7 mouse cellular contexts compared by ENCODE assay signal in the genomic region with DNA sequence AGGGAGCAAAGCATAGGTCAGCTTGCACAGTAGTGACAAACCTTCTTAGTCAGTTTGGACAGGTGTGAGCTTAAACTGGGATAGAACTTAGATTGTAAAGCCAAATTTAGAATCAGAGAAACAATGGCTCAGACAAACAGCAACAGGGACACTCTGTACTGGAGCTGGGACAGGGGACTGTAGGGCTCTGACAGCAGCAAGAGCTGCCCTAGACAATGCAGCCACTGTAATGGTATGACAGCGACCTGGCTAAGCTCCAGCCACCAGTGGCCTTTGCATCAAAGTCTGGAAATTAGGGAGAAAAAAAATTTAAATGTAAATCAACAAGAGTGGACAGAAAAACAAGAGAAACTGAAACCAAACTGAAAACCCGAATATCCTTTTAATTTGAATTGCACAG. TPM values are rescaled to one million over a fixed set of nuclear protein-coding genes. Genes with fewer than 3 reads are reported as not detected.
DNase-seq lines count a peak whose midpoint lies in the region; ATAC-seq lines count a peak whose summit lies in the region.

No protein-coding gene starts in this region.

- H3K9ac ChIP-seq in midbrain, embryonic 13.5 days (replicated peaks) = no peak overlapping the region
- no peak overlapping the region for H3K9ac ChIP-seq in midbrain, embryonic 16.5 days (ENCODE audit: low read depth, low read length)
- no peak overlapping the region for H3K9ac ChIP-seq in embryonic facial prominence, embryonic 15.5 days

- H3K4me2 ChIP-seq in midbrain, embryonic 13.5 days (replicated peaks) = no peak overlapping the region
- H3K4me2 ChIP-seq in midbrain, embryonic 16.5 days (ENCODE audit: low read length) = no peak overlapping the region
- no peak overlapping the region for H3K4me2 ChIP-seq in embryonic facial prominence, embryonic 15.5 days (replicated peaks)

- H3K4me3 ChIP-seq in midbrain, embryonic 13.5 days (replicated peaks) = no peak overlapping the region
- no peak overlapping the region for H3K4me3 ChIP-seq in midbrain, embryonic 16.5 days (ENCODE audit: low read depth, low read length)
- no peak overlapping the region for H3K4me3 ChIP-seq in embryonic facial prominence, embryonic 15.5 days (replicated peaks)

- H3K4me1 ChIP-seq in midbrain, embryonic 13.5 days (replicated peaks) = peaks cover 10% of the 10 kb centered on the region; the same call in 1 of the 2 replicates
- H3K4me1 ChIP-seq in midbrain, embryonic 16.5 days (ENCODE audit: control insufficient read depth, insufficient read depth, low read length) = no peaks in the 10 kb centered on the region
- H3K4me1 ChIP-seq in embryonic facial prominence, embryonic 15.5 days = no peaks in the 10 kb centered on the region

- DNase-seq in kidney, adult 8-10 months = peak; percentile 34 to 47
- DNase-seq in lung, postnatal 36 days = peak; percentile 11
- DNase-seq in gastrocnemius, postnatal 25 days = no peak
- DNase-seq in thymus, postnatal 36 days = no peak

- 69% methylated on average over 2 of the region's 2 CpGs for WGBS in midbrain, embryonic 13.5 days
- WGBS in midbrain, embryonic 16.5 days = 62% methylated on average over 2 of the region's 2 CpGs
- 41% methylated on average over 2 of the region's 2 CpGs for WGBS in embryonic facial prominence, embryonic 15.5 days

- H3K36me3 ChIP-seq in midbrain, embryonic 13.5 days = no peaks in the 10 kb centered on the region
- H3K36me3 ChIP-seq in midbrain, embryonic 16.5 days (ENCODE audit: control insufficient read depth, insufficient read depth, low read length) = no peaks in the 10 kb centered on the region
- no peaks in the 10 kb centered on the region for H3K36me3 ChIP-seq in embryonic facial prominence, embryonic 15.5 days

- no peaks in the 10 kb centered on the region for H3K9me3 ChIP-seq in midbrain, embryonic 13.5 days
- no peaks in the 10 kb centered on the region for H3K9me3 ChIP-seq in midbrain, embryonic 16.5 days (replicated peaks; ENCODE audit: control insufficient read depth, low read length, poor library complexity, severe bottlenecking)
- H3K9me3 ChIP-seq in embryonic facial prominence, embryonic 15.5 days (replicated peaks) = no peaks in the 10 kb centered on the region

- peak; percentile 73; the same call in 1 of the 2 replicates for ATAC-seq in midbrain, embryonic 13.5 days
- no peak for ATAC-seq in midbrain, embryonic 16.5 days
- 0 out of 2 replicates have a peak, but pooled peaks have one; percentile 39 for ATAC-seq in embryonic facial prominence, embryonic 15.5 days (ENCODE audit: insufficient number of reproducible peaks, low FRiP score, low TSS enrichment, low read depth)

- no peak overlapping the region for H3K27ac ChIP-seq in midbrain, embryonic 13.5 days
- H3K27ac ChIP-seq in midbrain, embryonic 16.5 days (ENCODE audit: low read length) = no peak overlapping the region
- no peak overlapping the region for H3K27ac ChIP-seq in embryonic facial prominence, embryonic 15.5 days (replicated peaks)

- no peaks in the 10 kb centered on the region for H3K27me3 ChIP-seq in midbrain, embryonic 13.5 days
- H3K27me3 ChIP-seq in midbrain, embryonic 16.5 days (ENCODE audit: control insufficient read depth, insufficient read depth, low read depth, low read length) = no peaks in the 10 kb centered on the region
- no peaks in the 10 kb centered on the region for H3K27me3 ChIP-seq in embryonic facial prominence, embryonic 15.5 days

RNA-seq across cellular contexts. Expression of gene Armc3, which starts 53.2 kb away (rescaled TPM):
- polyA plus RNA-seq in midbrain, embryonic 13.5 days (2015; fragmentation: Nextera tagmentation; extraction: Ambion mirVana) = 0.90 and 1.7 TPM in 2 replicates
- polyA plus RNA-seq in midbrain, embryonic 16.5 days (2015; fragmentation: Nextera tagmentation; extraction: Ambion mirVana) = 2.1 and 2.2 TPM in 2 replicates
- polyA plus RNA-seq in embryonic facial prominence, embryonic 15.5 days (2015; fragmentation: Nextera tagmentation; extraction: Ambion mirVana) = 2.6 and 4.4 TPM in 2 replicates
- total RNA-seq in gastrocnemius, postnatal 25 days (2021) = not detected

Comparison
In these comparisons a context has a peak if more than half of its experiments do, and no peak if none do; other contexts are left out.
1. DNase-seq: peak in kidney, adult 8-10 months (2 of 2) and lung, postnatal 36 days (single experiment); none in gastrocnemius, postnatal 25 days (single experiment) and thymus, postnatal 36 days (0 of 2).